Mouse (Mus musculus) hindbrain, postnatal 0 days (tissue): ENCODE results near the gene Spp2. TPM values are rescaled to one million over a fixed set of nuclear protein-coding genes. Genes with fewer than 3 reads are reported as not detected.

Source experiments
- ATAC-seq: fragments of 200-750 bp; cut with Nextera tagmentation; 2 replicates; pipeline ENCODE4 v1.8.0; 2017; ENCODE audit warnings: mild to moderate bottlenecking, moderate TSS enrichment, moderate library complexity
- DNase-seq: peaks from one replicate; pipeline ENCODE4 v3.0.0-alpha.2; 2015; ENCODE audit warnings: low spot score
- H3K27ac ChIP-seq: fragments of 300-500 bp; sonication (generic); 2 replicates; pipeline ENCODE4 v1.5.1; 2014; ENCODE audit warnings: mild to moderate bottlenecking
- H3K27me3 ChIP-seq: fragments of 300-500 bp; sonication (generic); 2 replicates; pipeline ENCODE4 v1.6.1; 2014; ENCODE audit warnings: low read length, mixed read lengths; ENCODE audit not compliant: insufficient read depth
- H3K36me3 ChIP-seq: fragments of 300-500 bp; sonication (generic); 2 replicates; pipeline ENCODE4 v1.6.1; 2014; ENCODE audit warnings: low read length, mixed read lengths; ENCODE audit not compliant: insufficient read depth
- H3K4me1 ChIP-seq: fragments of 300-500 bp; sonication (generic); 2 replicates; pipeline ENCODE4 v1.6.1; 2014; ENCODE audit warnings: antibody characterized with exemption, low read length, mixed read lengths; ENCODE audit not compliant: insufficient read depth
- H3K4me2 ChIP-seq: fragments of 300-500 bp; sonication (generic); 2 replicates; pipeline ENCODE4 v1.6.1; 2014; ENCODE audit warnings: low read depth, mild to moderate bottlenecking, low read length, moderate library complexity, mixed read lengths
- H3K4me3 ChIP-seq: fragments of 300-500 bp; sonication (generic); 2 replicates; pipeline ENCODE4 v1.5.1; 2014; ENCODE audit warnings: low read length
- H3K9ac ChIP-seq: fragments of 300-500 bp; sonication (generic); replicated peaks from 2 replicates; pipeline ENCODE4 v1.6.1; 2014; ENCODE audit warnings: mild to moderate bottlenecking, low read length, moderate library complexity, mixed read lengths
- H3K9me3 ChIP-seq: fragments of 300-500 bp; sonication (generic); 2 replicates; pipeline ENCODE4 v1.6.1; 2016; ENCODE audit warnings: low read length, mixed read lengths
- CTCF ChIP-seq: IDR thresholded peaks from 2 replicates; pipeline ENCODE4 v1.5.1; 2016; ENCODE audit warnings: antibody characterized with exemption, control low read depth, low read depth
- WGBS: fragments of 180-500 bp; shearing (Covaris S2); extraction: QIAGEN DNeasy Blood & Tissue Kit; methylation state at CpG from one replicate; pipeline ENCODE4 v1.1.7; 2014; 5-methylcytosine and 5-hydroxymethylcytosine counted together
- polyA plus RNA-seq: library from polyadenylated mRNA; unstranded; fragments of >200 nt; fragmentation: Nextera tagmentation; extraction: Ambion mirVana; gene quantifications from 2 replicates; pipeline ENCODE4 v1.2.1, GENCODE M21; 2015
- total RNA-seq: library from RNA; depleted of rRNA; stranded (reverse); fragments of >200 nt; gene quantifications from 2 replicates; pipeline ENCODE4 v1.2.3, GENCODE M21; 2014

The Spp2 gene
- total and polyA plus RNA-seq, 2 experiments from 2014 or later: 0.48 TPM; not detected in 1

DNA sequence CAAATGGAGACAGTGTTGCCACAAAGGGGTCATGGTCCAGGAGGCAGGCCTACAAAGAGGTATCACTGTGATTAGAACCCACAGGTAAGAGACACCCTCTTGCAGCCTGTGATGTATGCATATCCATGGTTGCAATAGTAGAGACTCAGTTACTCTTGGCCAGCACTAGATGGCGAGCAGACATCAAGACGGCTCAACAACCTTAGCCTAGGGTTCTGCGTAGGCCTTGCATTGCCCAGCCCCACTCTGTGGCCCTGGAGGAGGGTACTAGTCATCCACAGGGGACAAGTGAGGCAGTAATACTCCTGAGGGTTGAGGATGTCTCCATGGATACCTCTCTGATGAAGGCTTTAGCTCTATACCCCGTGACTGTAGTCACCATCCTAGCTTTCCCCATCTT lies 59.0 kb downstream of the Spp2 start:
- ATAC-seq: 0 out of 2 replicates have a peak, but pooled peaks have one; percentile 54
- Histone ChIP-seq H3K27ac (no peak overlapping the region), H3K9me3 (no peaks in the 10 kb centered on the region), H3K4me1 (peaks cover 3% of the 10 kb centered on the region; the same call in 1 of the 2 replicates), H3K4me2 (no peak overlapping the region), H3K4me3 (no peak overlapping the region), H3K36me3 (no peaks in the 10 kb centered on the region), H3K27me3 (no peaks in the 10 kb centered on the region), H3K9ac (no peak overlapping the region)
- DNase-seq: peak; percentile 58
- peak; percentile 68 for TF ChIP-seq CTCF
- WGBS: 66% methylated on average over 4 of the region's 4 CpGs

- H3K27ac ChIP-seq: no peak overlapping the region
- no peaks in the 10 kb centered on the region for H3K9me3 ChIP-seq
- DNase-seq: no peak
- TF ChIP-seq CTCF: no peak
- ATAC-seq: no peak
- WGBS: 71% methylated on average over 8 of the region's 8 CpGs
- no peak overlapping the region for H3K4me3 ChIP-seq
- no peaks in the 10 kb centered on the region for H3K36me3 ChIP-seq
- no peak overlapping the region for H3K9ac ChIP-seq
- no peaks in the 10 kb centered on the region for H3K27me3 ChIP-seq
- H3K4me2 ChIP-seq: no peak overlapping the region
- peaks cover 3% of the 10 kb centered on the region; the same call in 1 of the 2 replicates for H3K4me1 ChIP-seq
Measured at GRCm38 (mm10) chr1:88466325-88467064, 59.7 kb downstream of the Spp2 start.

DNA sequence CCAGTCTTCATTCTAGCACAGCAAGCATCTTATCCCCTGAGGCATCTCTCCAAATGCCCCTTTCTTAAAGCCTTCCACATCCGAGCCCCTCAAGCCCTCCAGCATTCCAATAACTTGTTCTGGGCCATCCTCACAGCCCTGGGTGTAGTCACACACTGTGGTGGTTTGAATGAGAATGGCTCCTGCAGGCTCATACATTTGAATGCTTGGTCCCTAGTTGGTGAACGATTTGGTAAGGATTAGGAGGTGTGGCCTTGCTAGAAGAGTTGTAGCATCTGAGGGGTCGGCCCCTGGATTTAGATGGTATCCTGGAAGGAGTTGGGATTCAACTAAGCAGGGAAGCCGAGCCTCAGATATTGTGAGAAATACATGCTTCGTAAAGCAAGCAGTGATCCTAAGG lies 61.1 kb downstream of the Spp2 start:
- Histone ChIP-seq H3K4me1 (no peaks in the 10 kb centered on the region), H3K9me3 (no peaks in the 10 kb centered on the region), H3K27me3 (no peaks in the 10 kb centered on the region), H3K4me2 (no peak overlapping the region), H3K27ac (no peak overlapping the region), H3K9ac (no peak overlapping the region), H3K4me3 (no peak overlapping the region), H3K36me3 (no peaks in the 10 kb centered on the region)
- ATAC-seq (no peak), DNase-seq (no peak)
- 85% methylated on average over 5 of the region's 5 CpGs for WGBS
- no peak for TF ChIP-seq CTCF

DNA sequence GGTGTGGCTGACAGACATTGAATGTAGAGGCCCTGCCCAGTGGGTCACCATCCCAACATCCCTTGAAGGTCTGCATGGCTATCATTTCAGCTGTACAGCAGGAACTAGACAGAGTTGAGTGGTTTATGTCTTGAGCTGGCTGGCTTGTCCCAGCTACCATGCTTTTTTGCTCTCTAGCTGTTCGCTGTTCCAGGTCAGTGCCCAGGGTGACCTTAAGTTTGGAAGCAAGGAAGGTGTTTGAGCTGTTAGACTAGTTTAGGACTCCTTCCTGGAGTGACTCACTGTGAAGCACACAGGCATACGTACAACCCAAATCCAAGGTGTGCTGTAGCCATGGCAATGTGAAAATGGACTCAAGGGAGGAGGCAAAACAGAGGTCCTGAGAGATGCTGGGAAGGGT lies 61.6 kb downstream of the Spp2 start:
- Histone ChIP-seq H3K27ac (no peak overlapping the region), H3K9ac (no peak overlapping the region), H3K9me3 (no peaks in the 10 kb centered on the region), H3K4me3 (no peak overlapping the region), H3K36me3 (no peaks in the 10 kb centered on the region), H3K4me1 (no peaks in the 10 kb centered on the region), H3K4me2 (no peak overlapping the region), H3K27me3 (no peaks in the 10 kb centered on the region)
- no peak for DNase-seq
- ATAC-seq: no peak
- 86% methylated on average over 2 of the region's 2 CpGs for WGBS
- no peak for TF ChIP-seq CTCF

DNA sequence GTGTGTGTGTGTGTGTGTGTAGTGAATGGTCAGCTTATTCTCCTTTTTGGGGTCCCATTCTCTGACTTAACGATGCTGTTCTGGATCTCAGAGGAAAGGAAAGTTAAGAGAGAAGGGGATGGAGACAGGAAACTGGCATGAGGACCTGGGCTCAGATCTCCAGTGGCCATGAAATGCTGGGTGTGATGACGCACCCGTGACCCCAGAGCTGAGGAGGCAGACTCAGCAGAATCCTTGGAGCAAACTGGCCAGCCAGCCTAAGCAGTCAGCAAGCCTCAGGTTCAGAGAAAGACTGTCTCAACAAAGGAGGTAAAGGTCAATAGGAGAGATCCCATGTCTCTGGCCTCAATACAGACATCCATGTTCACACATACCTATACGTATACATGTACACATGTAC lies 63.0 kb downstream of the Spp2 start:
- ATAC-seq (no peak), DNase-seq (no peak)
- Histone ChIP-seq H3K4me1 (no peaks in the 10 kb centered on the region), H3K27ac (no peak overlapping the region), H3K27me3 (no peaks in the 10 kb centered on the region), H3K9ac (no peak overlapping the region), H3K4me2 (no peak overlapping the region), H3K36me3 (no peaks in the 10 kb centered on the region), H3K4me3 (no peak overlapping the region), H3K9me3 (no peaks in the 10 kb centered on the region)
- WGBS: 97% methylated on average over 4 of the region's 4 CpGs
- no peak for TF ChIP-seq CTCF

DNA sequence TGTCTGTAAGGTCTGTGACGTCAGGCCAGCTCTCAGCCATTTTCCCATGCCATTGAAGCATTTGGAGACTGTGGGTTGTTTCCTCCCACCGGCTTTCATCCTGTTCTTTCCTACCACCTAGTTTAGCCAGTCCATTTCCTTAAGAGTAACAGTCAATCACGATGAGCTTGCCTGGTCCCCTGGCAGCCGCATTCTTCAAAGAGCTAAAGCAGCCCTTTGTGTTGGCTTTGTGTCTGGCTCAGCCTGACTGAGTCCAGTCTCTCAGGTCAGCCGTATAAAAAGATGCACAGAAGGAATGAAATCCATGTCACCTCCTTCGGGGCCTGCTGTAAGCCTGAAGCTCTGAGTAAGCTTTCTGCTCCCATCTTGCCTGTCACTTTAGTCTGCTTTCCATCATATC lies 65.5 kb downstream of the Spp2 start:
- no peaks in the 10 kb centered on the region for H3K36me3 ChIP-seq
- no peak overlapping the region for H3K9ac ChIP-seq
- H3K4me3 ChIP-seq: no peak overlapping the region
- H3K4me2 ChIP-seq: no peak overlapping the region
- no peaks in the 10 kb centered on the region for H3K4me1 ChIP-seq
- WGBS: 24% methylated on average over 6 of the region's 6 CpGs
- no peaks in the 10 kb centered on the region for H3K9me3 ChIP-seq
- no peaks in the 10 kb centered on the region for H3K27me3 ChIP-seq
- ATAC-seq (no peak), DNase-seq (no peak)
- no peak overlapping the region for H3K27ac ChIP-seq
- no peak for TF ChIP-seq CTCF

DNA sequence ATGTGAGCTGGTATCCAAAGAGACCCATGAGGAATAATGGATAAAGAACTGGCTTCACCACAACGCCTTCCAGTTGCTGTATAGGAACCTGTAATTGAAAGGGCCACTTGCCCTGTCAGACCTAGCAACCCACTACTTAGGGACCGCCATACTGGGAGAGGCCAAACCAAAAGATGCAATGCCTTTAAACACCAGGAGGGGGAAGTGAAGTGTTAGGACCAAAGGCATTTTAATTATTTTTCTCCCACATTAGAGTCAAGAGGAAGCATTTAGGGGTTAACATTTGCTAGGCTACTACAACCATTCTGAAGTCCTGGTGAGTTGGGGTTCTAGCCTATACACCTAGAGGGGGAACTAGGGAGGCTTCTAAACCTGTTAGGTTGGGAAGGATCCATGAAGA lies 67.1 kb downstream of the Spp2 start:
- H3K27me3 ChIP-seq: no peaks in the 10 kb centered on the region
- H3K27ac ChIP-seq: no peak overlapping the region
- no peaks in the 10 kb centered on the region for H3K36me3 ChIP-seq
- DNase-seq: no peak
- no peak overlapping the region for H3K4me3 ChIP-seq
- no peaks in the 10 kb centered on the region for H3K4me1 ChIP-seq
- H3K9me3 ChIP-seq: no peaks in the 10 kb centered on the region
- 70% methylated on average over 2 of the region's 2 CpGs for WGBS
- ATAC-seq: no peak
- H3K4me2 ChIP-seq: no peak overlapping the region
- no peak overlapping the region for H3K9ac ChIP-seq
- TF ChIP-seq CTCF: peak; percentile 62
